ENCODE assay signal across 9 mouse cellular contexts in the genomic region with DNA sequence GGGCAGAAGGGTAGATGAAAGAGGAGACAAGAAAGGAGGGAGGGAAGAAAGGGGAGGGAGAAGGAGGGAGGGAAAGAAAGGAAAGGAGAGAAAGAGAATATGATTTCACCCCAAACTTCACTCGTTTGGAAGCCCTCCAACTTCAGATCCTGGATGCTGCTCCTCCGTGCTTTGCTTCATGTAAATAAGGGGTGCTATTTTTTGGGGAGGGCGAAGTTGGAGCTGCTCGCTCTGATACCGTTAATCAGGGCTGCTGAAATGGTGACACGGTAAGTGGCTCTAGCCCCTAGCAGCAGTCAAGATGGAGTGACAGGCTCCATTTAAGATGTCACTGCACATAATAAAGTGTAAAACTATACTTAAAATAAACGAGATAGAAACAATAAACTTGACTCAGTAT.
A peak's percentile ranks its signal among the peaks of the same experiment; 100 is the strongest.
DNase-seq lines count a peak whose midpoint lies in the region; ATAC-seq and TF ChIP-seq lines count a peak whose summit lies in the region.
"Had no signal": no experiment of that assay in that cellular context is flagged by ENCODE, and none has a peak within 500 bp of the region (broad histone marks: within the 10 kb centered on the region; RNA-seq: fewer than 3 reads in every experiment).

No protein-coding gene starts in this region.

- H3K9me3 ChIP-seq in kidney, embryonic 16.5 days (ENCODE audit: low read length): no peaks in the 10 kb centered on the region
- no peaks in the 10 kb centered on the region for H3K9me3 ChIP-seq in forebrain, postnatal 0 days (ENCODE audit: low read length)
- no peaks in the 10 kb centered on the region for H3K9me3 ChIP-seq in midbrain, embryonic 15.5 days

- H3K4me2 ChIP-seq in kidney, embryonic 16.5 days (replicated peaks; ENCODE audit: low read depth, low read length): peak overlapping the region; percentile 2
- H3K4me2 ChIP-seq in forebrain, postnatal 0 days (ENCODE audit: low read depth): peak overlapping the region; percentile 37
- H3K4me2 ChIP-seq in midbrain, embryonic 15.5 days: peak overlapping the region; percentile 10; the same call in 1 of the 2 replicates

- H3K27me3 ChIP-seq in kidney, embryonic 16.5 days (ENCODE audit: insufficient read depth, low read length): no peaks in the 10 kb centered on the region
- H3K27me3 ChIP-seq in forebrain, postnatal 0 days (ENCODE audit: insufficient read depth, low read length): no peaks in the 10 kb centered on the region
- H3K27me3 ChIP-seq in midbrain, embryonic 15.5 days (replicated peaks): no peaks in the 10 kb centered on the region

- peaks cover 71% of the 10 kb centered on the region for H3K4me1 ChIP-seq in kidney, embryonic 16.5 days (ENCODE audit: insufficient read depth, low read length)
- peaks cover 19% of the 10 kb centered on the region for H3K4me1 ChIP-seq in embryonic fibroblast, embryonic 13.5 days (ENCODE audit: control insufficient read depth, insufficient read depth, low read length)
- peaks cover 51% of the 10 kb centered on the region for H3K4me1 ChIP-seq in forebrain, postnatal 0 days (ENCODE audit: insufficient read depth)
- peaks cover 72% of the 10 kb centered on the region for H3K4me1 ChIP-seq in midbrain, embryonic 15.5 days

- H3K36me3 ChIP-seq in kidney, embryonic 16.5 days (ENCODE audit: insufficient read depth, low read length): no peaks in the 10 kb centered on the region
- no peaks in the 10 kb centered on the region for H3K36me3 ChIP-seq in forebrain, postnatal 0 days (ENCODE audit: insufficient read depth)
- no peaks in the 10 kb centered on the region for H3K36me3 ChIP-seq in midbrain, embryonic 15.5 days (replicated peaks)
- H3K36me3 ChIP-seq: G1E had no signal

- no peak for TF ChIP-seq CTCF in embryonic fibroblast, embryonic 13.5 days (IDR thresholded peaks at IDR 0.05; ENCODE audit: borderline replicate concordance, insufficient read depth, low read length)
- no peak for TF ChIP-seq CTCF in forebrain, postnatal 0 days (IDR thresholded peaks at IDR 0.05; ENCODE audit: low read depth)

- H3K27ac ChIP-seq in kidney, embryonic 16.5 days (ENCODE audit: low read length): no peak overlapping the region
- H3K27ac ChIP-seq in embryonic fibroblast, embryonic 13.5 days (ENCODE audit: insufficient read depth, low read length): peak overlapping the region; percentile 62; the same call in 1 of the 2 replicates
- peak overlapping the region; percentile 81 for H3K27ac ChIP-seq in forebrain, postnatal 0 days (ENCODE audit: low read depth, low read length)
- peak overlapping the region; percentile 66 for H3K27ac ChIP-seq in midbrain, embryonic 15.5 days

- 8% methylated on average over 7 of the region's 7 CpGs for WGBS in kidney, embryonic 16.5 days
- 7% methylated on average over 7 of the region's 7 CpGs for WGBS in forebrain, postnatal 0 days
- WGBS in midbrain, embryonic 15.5 days: 10% methylated on average over 7 of the region's 7 CpGs

- no peak for DNase-seq in kidney, postnatal 14 days
- peak; percentile 58 for DNase-seq in forebrain, postnatal 0 days
- DNase-seq in cerebellum, adult 9-11 months: no peak
- no peak for DNase-seq in lung, adult 18-20 months
- DNase-seq: cerebellum, adult 11-12 months had no signal

- TF ChIP-seq POLR2A in embryonic fibroblast, embryonic 13.5 days (IDR thresholded peaks at IDR 0.05; ENCODE audit: low read depth, low read length): no peak

- 0 out of 2 replicates have a peak, but pooled peaks have one; percentile 44 for ATAC-seq in kidney, embryonic 16.5 days (ENCODE audit: low FRiP score, low TSS enrichment)
- ATAC-seq in forebrain, postnatal 0 days: peak; percentile 50; the same call in 1 of the 2 replicates
- no peak for ATAC-seq in midbrain, embryonic 15.5 days (replicated peaks)

- no peak overlapping the region for H3K4me3 ChIP-seq in kidney, embryonic 16.5 days (ENCODE audit: low read length)
- no peak overlapping the region for H3K4me3 ChIP-seq in embryonic fibroblast, embryonic 13.5 days (ENCODE audit: insufficient read depth, low read length)
- H3K4me3 ChIP-seq in forebrain, postnatal 0 days (ENCODE audit: low read depth, low read length): no peak overlapping the region
- no peak overlapping the region for H3K4me3 ChIP-seq in midbrain, embryonic 15.5 days

- no peak overlapping the region for H3K9ac ChIP-seq in kidney, embryonic 16.5 days (replicated peaks; ENCODE audit: low read length)
- H3K9ac ChIP-seq in forebrain, postnatal 0 days: peak overlapping the region; percentile 33
- H3K9ac ChIP-seq in midbrain, embryonic 15.5 days: no peak overlapping the region
